ENCODE assay signal across 8 mouse cellular contexts in genomic region chr2:144458975-144459754, GRCm38 (mm10).
DNase-seq lines count a peak whose midpoint lies in the region; ATAC-seq and TF ChIP-seq lines count a peak whose summit lies in the region.

No protein-coding gene starts in this region.

- peak; percentile 63; the same call in 1 of the 2 replicates for TF ChIP-seq POLR2A in cortical plate, adult 2 months (IDR thresholded peaks at IDR 0.05; ENCODE audit: extremely low read depth, insufficient read depth, low read length)

- peak overlapping the region; percentile 43 for H3K9ac ChIP-seq in intestine, embryonic 14.5 days (ENCODE audit: low read length)

- TF ChIP-seq CTCF in cortical plate, adult 2 months (IDR thresholded peaks at IDR 0.05; ENCODE audit: extremely low read depth, insufficient read depth, low read length), result no peak

- peak overlapping the region; percentile 50 for H3K4me2 ChIP-seq in intestine, embryonic 14.5 days (ENCODE audit: low read length)

- no peak overlapping the region for H3K27ac ChIP-seq in cortical plate, adult 2 months (ENCODE audit: insufficient read depth, low read length)
- H3K27ac ChIP-seq in intestine, embryonic 14.5 days (ENCODE audit: low read depth), result peak overlapping the region; percentile 58

- intact Hi-C loops in left cerebral cortex, postnatal 10 days (cut with DNase I), result loop anchor here (10.0 kb wide), 2 partner anchors 194 to 594 kb away; partner anchors contain the start of gene Bfsp1

- H3K9me3 ChIP-seq in intestine, embryonic 14.5 days (ENCODE audit: control insufficient read depth, low read length), result no peaks in the 10 kb centered on the region

- H3K4me1 ChIP-seq in cortical plate, adult 2 months (ENCODE audit: control insufficient read depth, insufficient read depth, low read length), result peaks cover under 1% of the 10 kb centered on the region
- H3K4me1 ChIP-seq in intestine, embryonic 14.5 days (replicated peaks; ENCODE audit: control insufficient read depth, insufficient read depth, low read length), result no peaks in the 10 kb centered on the region

- H3K4me3 ChIP-seq in cortical plate, adult 2 months (ENCODE audit: insufficient read depth, low read length), result peak overlapping the region; percentile 60
- peak overlapping the region; percentile 48 for H3K4me3 ChIP-seq in intestine, embryonic 14.5 days (ENCODE audit: low read depth, low read length)

- DNase-seq in adipocyte (ENCODE audit: low spot score), result peak; percentile 71
- DNase-seq in gastrocnemius, postnatal 25 days, result peak; percentile 82
- DNase-seq in intestine, embryonic 14.5 days (ENCODE audit: low spot score), result peak; percentile 92
- DNase-seq in left cerebral cortex, postnatal 10 days (ENCODE audit: extremely low spot score in 1 of 2, low spot score in 2 of 2), result peak; percentile 81 to 89
- peak; percentile 90 to 92 for DNase-seq in right cerebral cortex, postnatal 10 days (ENCODE audit: low spot score in 2 of 2)
- DNase-seq in urinary bladder, postnatal 14 days (ENCODE audit: low spot score), result peak; percentile 78

- 6% methylated on average over 25 of the region's 25 CpGs for WGBS in intestine, embryonic 14.5 days

- no peaks in the 10 kb centered on the region for H3K36me3 ChIP-seq in intestine, embryonic 14.5 days (ENCODE audit: control insufficient read depth, insufficient read depth, low read length)

- H3K27me3 ChIP-seq in intestine, embryonic 14.5 days (replicated peaks; ENCODE audit: control insufficient read depth, insufficient read depth, low read length), result peaks cover 10% of the 10 kb centered on the region

- ATAC-seq in intestine, embryonic 14.5 days (replicated peaks; ENCODE audit: low FRiP score, low TSS enrichment, low read depth), result peak; percentile 97
- peak; percentile 97 for ATAC-seq in megakaryocyte progenitor cell, adult 5-6 weeks (replicated peaks; ENCODE audit: poor library complexity)
